Mouse (Mus musculus): ENCODE measurements around the gene Hoxc4. TPM values are rescaled to one million over a fixed set of nuclear protein-coding genes. Genes with fewer than 3 reads are reported as not detected.

Hoxc4 gene
- total RNA-seq, 4 experiments from 2014 or later = not detected

- DNase-seq (ENCODE audit: low spot score in 2 of 2) = no peak
These were observed 28.0 kb upstream of the Hoxc4 start, which contains the start of gene Hoxc8 for GRCm38 (mm10) chr15:102990461-102991397. Gene Hoxc8, plus strand, starts transcription at chr15:102990607.

DNA sequence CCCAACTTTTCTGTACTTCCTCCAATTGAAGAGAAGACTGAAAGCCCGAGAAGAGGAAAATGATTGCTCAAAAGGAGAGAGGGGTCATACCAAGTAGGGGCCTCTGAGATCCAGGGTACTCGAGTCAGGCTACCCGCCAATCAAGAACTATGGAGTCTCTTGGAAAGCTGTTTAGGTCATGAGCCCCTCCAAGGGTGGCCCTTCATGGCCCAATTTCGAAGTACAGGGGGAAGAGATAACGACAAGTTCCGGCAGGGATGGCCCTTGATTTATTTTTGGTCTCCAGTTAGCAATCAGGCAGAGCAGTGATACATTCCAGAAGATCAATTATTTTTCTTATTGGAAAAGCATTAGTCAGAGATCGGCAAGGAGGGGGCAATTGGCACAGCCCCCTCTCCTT, 27.0 kb upstream of the Hoxc4 start:
- no peak for DNase-seq (ENCODE audit: low spot score in 2 of 2)

- DNase-seq (ENCODE audit: low spot score in 2 of 2) = no peak
These were observed 26.5 kb upstream of the Hoxc4 start for GRCm38 (mm10) chr15:102992206-102992605.

DNA sequence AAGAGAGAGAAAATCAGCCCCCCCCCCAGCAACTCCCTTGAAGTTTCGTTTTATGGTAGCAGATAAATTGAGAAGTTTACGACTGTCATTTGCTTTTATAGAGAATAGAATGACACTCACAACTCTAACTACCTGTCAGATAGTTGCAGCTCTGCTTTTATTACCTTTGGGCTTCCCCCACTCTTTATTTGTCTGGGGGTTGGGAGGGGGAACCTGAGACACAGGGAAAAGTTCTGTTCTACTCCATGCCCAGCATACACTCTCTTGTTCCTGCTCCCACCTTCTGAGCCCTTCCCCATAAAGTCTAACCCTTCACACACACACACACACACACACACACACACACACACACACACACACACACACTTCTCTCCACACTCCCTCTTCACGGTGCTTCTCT, 25.9 kb upstream of the Hoxc4 start:
- no peak for DNase-seq (ENCODE audit: low spot score in 2 of 2)

DNA sequence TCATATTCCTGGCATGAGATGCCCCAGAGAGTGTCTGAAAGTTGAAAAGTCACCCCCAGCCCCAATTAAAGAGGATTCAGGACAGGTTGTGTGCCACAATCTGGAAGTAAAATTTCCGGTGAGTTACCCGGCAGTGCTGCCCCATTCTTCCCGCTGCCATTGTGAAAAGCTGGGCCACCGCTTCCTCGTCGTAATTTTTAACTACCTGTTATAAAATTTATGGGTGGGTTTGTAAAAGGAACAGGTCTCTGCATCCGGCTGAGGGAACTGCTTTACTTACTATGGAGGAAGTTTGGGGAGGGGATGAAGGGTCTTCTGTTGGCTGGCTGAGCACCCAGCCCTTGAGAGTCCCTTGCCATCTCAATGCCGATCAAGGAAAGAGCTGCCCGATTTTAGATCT, 22.2 kb upstream of the Hoxc4 start:
- DNase-seq (ENCODE audit: low spot score in 2 of 2) = no peak

DNA sequence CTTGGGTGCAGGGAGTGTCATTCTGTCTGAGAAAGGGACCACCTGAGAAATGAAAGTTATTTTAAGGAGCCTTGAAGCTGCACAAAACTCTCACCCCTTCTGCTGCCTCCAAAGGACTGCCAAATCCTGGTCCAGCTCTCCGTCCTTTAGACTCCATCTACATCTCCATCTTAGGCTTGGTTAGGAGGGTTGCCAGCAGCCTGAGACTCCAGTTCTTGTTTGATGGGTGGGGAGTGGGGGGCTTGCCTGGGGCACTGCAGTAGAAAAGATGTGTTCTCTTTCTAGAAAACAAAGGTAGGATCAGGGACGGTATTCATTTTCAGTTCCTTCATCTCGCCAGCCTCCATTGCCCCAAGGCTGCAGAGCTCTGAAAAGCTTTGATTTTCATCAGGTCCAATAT, 21.3 kb upstream of the Hoxc4 start:
- DNase-seq (ENCODE audit: low spot score in 2 of 2) = no peak

- DNase-seq (ENCODE audit: low spot score in 2 of 2) = no peak
These were observed 20.8 kb upstream of the Hoxc4 start, which contains the start of gene Hoxc6 for GRCm38 (mm10) chr15:102997939-102998355. Gene Hoxc6, plus strand, starts transcription at chr15:102998257.

DNA sequence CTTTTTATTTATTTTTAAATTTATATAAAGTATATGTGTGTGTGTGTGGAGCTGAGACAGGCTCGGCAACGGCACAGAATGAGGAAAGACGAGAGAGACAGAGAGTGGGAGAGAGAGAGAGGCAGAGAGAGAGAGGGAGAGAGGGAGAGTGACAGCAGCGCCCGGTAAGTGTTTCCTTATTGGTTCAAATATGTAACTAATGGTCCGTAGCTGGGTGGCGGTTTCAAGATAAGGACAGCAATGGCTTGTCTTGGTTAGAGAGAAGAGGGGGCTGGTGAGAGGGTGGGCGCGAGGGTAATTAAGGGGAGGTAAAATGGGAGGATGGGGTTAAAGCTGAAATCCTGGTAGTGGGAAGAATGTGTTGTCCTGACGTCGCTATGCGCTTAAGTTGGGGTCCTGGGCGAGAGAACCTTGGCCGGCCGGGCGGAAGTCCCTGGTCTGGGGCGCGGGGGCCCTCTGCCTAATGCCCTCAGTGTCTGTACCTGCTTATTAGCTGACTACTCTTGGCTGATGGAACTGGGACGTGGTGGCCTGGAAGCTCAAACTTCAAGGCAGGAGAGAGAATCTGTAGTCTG, 20.0 kb upstream of the Hoxc4 start:
- no peak for DNase-seq (ENCODE audit: low spot score in 2 of 2)

- no peak for DNase-seq (ENCODE audit: low spot score in 2 of 2)
These were observed 19.4 kb upstream of the Hoxc4 start for GRCm38 (mm10) chr15:102999183-102999831.

DNA sequence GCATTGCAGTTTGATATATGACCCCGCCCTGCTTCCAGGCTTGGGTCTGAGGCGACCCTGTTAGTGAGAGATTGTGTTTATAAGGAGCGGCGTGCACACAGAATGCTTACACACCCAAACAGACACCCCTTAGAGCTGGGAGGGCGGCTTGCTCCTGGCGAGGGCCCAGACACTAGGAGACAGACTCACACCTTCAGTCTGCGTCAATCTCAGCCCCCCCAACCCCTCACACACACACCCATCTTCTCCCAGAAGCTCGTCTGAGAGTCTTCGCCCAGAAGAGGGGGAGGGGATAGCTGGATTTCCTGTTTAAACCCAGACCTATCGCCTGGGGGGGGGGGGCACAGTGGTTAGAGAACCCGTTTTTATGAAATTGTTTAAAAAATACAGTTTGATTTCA, 18.8 kb upstream of the Hoxc4 start:
- DNase-seq (ENCODE audit: low spot score in 2 of 2) = no peak

GRCm38 (mm10) chr15:103000501-103000901, 18.2 kb upstream of the Hoxc4 start:
- DNase-seq (ENCODE audit: low spot score in 2 of 2) = no peak

DNA sequence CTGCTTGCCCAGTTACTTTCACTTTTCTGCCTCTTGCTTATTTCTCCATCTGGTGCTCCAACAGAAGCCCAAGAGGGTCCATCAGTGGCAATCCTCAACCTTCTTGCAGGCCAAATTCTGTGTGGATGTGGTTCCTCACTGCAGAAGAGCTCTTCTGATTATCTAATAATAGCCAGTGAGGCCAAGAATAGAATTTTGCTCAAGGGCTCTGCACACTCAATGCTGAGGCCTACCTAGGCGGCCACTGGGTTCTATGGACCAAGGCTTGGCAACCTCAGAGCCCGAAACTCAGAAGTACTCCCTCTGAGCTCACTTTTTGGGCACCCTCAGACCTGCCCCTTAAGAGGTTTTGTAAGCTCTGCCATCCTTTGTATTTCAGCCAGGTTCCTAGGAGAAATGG, 17.4 kb upstream of the Hoxc4 start:
- DNase-seq (ENCODE audit: low spot score in 2 of 2) = no peak

DNA sequence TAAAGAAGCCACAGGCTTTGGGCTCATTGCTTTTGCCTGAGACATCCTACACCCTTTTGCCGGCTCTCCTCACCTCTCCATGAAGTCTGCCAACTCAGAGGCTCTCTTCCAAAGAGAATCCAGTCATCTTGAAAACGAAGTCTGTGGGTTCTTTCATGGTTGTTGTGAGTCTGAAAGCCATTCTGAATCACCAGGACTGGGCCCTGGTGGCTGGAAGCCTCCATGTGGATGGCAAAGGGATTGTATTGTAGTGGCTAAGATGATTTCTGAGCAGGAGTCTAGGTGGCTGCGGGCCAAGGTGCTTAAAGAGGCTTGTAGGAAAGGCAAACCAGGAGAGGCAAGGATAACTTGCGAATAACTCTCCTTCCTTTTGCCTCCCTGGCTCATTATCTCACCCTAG, 16.6 kb upstream of the Hoxc4 start:
- DNase-seq (ENCODE audit: low spot score in 2 of 2) = no peak

DNA sequence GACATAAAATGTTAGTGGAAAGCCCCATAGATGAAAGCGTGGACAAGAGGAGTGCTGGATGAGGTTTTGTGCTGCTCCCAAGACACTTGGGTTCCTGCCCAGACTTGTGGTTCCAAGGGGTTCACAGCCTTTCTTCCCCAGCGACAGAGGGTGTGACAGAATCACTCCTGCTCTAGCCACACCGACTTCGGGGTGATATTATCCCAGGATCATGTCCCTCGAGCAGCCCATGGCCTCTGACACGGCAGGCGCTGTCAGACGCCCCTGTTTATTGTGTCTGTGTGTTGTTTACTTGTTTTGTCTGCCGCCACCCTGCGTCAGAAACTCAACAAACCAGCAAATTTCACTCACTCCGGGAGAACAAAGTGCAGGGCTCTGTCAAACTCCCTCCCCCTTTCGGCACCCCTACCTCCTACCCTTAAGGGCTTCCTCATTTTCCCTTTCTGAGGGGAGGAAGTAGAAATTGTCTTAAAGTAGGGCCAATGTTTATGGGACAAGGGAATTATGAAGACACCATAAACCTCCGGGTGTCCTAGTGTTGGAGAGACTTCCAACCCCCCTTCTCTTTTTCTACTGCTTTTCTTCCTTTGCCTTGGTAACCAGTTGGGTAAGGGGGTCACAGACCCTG, 15.8 kb upstream of the Hoxc4 start:
- no peak for DNase-seq (ENCODE audit: low spot score in 2 of 2)

DNA sequence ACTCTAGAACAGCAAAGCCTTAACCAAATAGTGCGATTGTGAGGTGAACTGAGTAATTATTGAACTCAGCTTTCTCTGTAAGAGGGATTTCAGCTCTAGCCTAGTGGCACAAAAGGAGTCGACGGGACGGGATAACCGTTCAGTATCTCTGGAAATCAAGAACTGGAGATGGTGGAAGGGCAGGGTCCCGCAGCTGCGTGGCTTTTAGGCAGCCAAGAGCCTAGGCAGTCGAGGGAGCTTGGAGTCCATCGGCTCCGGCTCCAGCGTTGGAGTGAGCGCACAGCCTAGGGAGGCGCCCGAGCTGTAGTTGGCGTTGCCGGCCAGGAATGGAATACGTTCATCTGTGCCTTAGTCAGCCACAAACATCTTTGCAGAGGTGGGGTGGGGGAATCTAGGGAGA, 13.4 kb upstream of the Hoxc4 start:
- DNase-seq (ENCODE audit: low spot score in 2 of 2) = no peak

DNA sequence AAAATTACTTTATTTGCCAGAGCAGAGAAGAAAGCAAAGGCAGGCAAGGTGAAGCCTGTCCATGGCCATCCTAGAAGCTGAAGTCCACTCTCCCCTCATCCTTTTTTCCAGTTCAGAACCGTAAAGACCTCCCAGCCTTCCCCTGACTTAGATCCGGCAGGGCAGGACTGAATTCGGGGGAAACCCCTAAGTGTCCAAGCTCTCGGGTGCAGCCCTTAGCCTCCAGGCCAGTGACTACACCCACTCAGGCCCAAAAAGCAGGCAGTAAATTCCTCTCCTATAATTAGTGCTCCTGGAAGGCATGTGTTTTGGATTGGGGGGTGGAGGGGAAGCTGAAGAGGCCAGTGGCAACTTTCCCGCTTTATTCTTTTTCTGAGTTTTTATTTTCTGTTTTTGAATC, 12.9 kb upstream of the Hoxc4 start:
- no peak for DNase-seq (ENCODE audit: low spot score in 2 of 2)

DNA sequence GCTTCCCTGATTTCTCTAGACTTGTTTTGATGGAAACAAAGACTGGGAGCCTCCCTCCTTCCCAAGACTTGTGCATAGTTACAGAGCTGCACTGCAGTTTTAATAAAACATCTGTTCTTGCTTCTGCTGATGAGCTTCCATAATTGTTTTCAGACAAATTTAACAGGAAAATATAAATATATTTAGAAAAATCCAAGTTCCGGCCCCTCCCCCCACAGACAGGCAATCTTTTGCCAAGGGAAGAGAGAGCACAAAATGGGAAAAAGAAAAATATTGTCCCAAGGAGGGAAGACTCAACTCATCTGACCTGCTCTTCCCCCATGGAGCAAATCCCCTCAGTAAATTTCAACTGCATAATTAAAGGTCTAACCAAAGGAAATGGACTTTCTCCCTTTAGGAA, 12.4 kb upstream of the Hoxc4 start:
- DNase-seq (ENCODE audit: low spot score in 2 of 2) = no peak

DNA sequence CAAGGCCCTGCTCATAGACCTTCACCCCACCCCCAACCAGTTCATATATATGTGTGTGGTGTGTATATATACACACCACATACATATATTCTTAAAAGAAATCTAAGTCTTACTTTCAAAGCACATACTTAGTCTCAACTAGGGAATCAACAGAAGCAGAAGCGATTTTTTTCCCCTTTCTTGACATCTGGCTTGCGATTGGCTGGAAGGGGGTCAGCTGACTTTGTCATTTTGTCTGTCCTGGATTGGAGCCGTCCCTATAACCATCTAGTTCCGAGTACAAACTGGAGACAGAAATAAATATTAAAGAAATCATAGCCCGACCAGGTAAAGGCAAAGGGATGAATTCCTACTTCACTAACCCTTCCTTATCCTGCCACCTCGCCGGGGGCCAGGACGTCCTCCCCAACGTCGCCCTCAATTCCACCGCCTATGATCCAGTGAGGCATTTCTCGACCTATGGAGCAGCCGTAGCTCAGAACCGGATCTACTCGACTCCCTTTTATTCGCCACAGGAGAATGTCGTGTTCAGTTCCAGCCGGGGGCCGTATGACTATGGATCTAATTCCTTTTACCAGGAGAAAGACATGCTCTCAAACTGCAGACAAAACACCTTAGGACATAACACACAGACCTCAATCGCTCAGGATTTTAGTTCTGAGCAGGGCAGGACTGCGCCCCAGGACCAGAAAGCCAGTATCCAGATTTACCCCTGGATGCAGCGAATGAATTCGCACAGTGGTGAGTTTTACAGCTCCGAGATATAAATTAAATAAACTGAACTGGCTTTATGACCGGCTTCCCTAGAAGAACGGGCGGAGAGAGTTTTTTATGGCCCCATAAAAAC, 9.2 kb upstream of the Hoxc4 start:
- no peak for DNase-seq (ENCODE audit: low spot score in 2 of 2)

GRCm38 (mm10) chr15:103010112-103010846, 8.5 kb upstream of the Hoxc4 start:
- DNase-seq (ENCODE audit: low spot score in 2 of 2) = no peak

DNA sequence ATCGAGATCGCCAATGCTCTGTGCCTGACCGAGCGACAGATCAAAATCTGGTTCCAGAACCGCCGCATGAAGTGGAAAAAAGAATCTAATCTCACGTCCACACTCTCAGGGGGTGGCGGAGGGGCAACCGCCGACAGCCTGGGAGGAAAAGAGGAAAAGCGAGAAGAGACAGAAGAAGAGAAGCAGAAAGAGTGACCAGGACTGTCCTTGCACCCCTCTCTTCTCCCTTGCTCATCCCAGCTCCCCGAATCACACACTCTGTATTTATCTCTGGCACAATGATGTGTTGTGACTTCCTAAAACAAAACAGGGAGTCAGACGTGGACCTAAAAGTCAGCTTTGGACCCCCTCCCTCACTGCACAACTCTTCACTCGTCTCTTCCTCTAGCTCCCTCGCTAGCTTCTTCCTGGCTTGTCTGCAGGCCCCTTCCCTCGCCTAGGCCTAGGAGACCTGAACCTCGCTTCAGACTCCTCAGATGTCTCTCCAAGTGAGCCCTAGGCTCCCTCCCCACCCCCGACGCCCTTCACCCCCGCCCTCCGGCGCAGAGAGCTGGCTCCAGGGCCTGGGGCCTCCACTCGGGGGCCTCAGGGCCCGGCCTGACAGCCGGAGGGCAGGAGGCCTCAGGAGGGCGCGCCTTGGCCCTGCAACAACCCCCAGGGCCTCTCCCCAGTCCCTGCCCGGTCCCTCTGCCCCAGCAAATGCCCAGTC, 7.7 kb upstream of the Hoxc4 start:
- no peak for DNase-seq (ENCODE audit: low spot score in 2 of 2)

Measured in left cerebral cortex, adult 8-10 months (tissue).